7 mouse cellular contexts compared by ENCODE assay signal in genomic region chr12:69204052-69204833, GRCm38 (mm10). TPM values are rescaled to one million over a fixed set of nuclear protein-coding genes. Genes with fewer than 3 reads are reported as not detected.
DNase-seq lines count a peak whose midpoint lies in the region; ATAC-seq and TF ChIP-seq lines count a peak whose summit lies in the region.

Gm49384 (minus strand) TSS chr12:69204267.

- H3K27ac ChIP-seq in testis, adult 2 months (ENCODE audit: control insufficient read depth, insufficient read depth, low read depth, low read length), result no peak within 1 kb of the TSS
- H3K27ac ChIP-seq in embryonic fibroblast, embryonic 13.5 days (ENCODE audit: insufficient read depth, low read length), result no peak within 1 kb of the TSS
- H3K27ac ChIP-seq in limb, embryonic 15.5 days, result no peak within 1 kb of the TSS

- no peak within 1 kb of the TSS for H3K4me2 ChIP-seq in limb, embryonic 15.5 days

- no peaks in the 10 kb centered on the region for H3K36me3 ChIP-seq in testis, adult 2 months (ENCODE audit: control insufficient read depth, insufficient read depth, low read length)
- H3K36me3 ChIP-seq in limb, embryonic 15.5 days, result peaks cover 56% of the 10 kb centered on the region

- WGBS in limb, embryonic 15.5 days, result 88% methylated on average over 16 of the region's 16 CpGs

- TF ChIP-seq CTCF in testis, adult 2 months (IDR thresholded peaks at IDR 0.05; ENCODE audit: control insufficient read depth, insufficient read depth, insufficient replicate concordance, low read depth, low read length), result no peak
- TF ChIP-seq CTCF in embryonic fibroblast, embryonic 13.5 days (IDR thresholded peaks at IDR 0.05; ENCODE audit: borderline replicate concordance, insufficient read depth, low read length), result no peak

- H3K9me3 ChIP-seq in limb, embryonic 15.5 days, result no peaks in the 10 kb centered on the region

- H3K4me3 ChIP-seq in testis, adult 2 months (ENCODE audit: control insufficient read depth, low read depth, low read length), result peak within 1 kb of the TSS; percentile 78
- no peak within 1 kb of the TSS for H3K4me3 ChIP-seq in embryonic fibroblast, embryonic 13.5 days (ENCODE audit: insufficient read depth, low read length)
- H3K4me3 ChIP-seq in limb, embryonic 15.5 days, result no peak within 1 kb of the TSS

- H3K4me1 ChIP-seq in testis, adult 2 months (ENCODE audit: control insufficient read depth, insufficient read depth, low read length), result 0 out of 2 replicates have a peak, but pooled peaks cover 2% of the 10 kb centered on the region
- peaks cover under 1% of the 10 kb centered on the region; the same call in 1 of the 2 replicates for H3K4me1 ChIP-seq in embryonic fibroblast, embryonic 13.5 days (ENCODE audit: control insufficient read depth, insufficient read depth, low read length)
- no peaks in the 10 kb centered on the region; the same call in 1 of the 2 replicates for H3K4me1 ChIP-seq in limb, embryonic 15.5 days

- no peaks in the 10 kb centered on the region for H3K27me3 ChIP-seq in testis, adult 2 months (ENCODE audit: control insufficient read depth, insufficient read depth, low read length)
- no peaks in the 10 kb centered on the region for H3K27me3 ChIP-seq in limb, embryonic 15.5 days

- TF ChIP-seq POLR2A in testis, adult 2 months (IDR thresholded peaks at IDR 0.05; ENCODE audit: control insufficient read depth, low read depth, low read length), result no peak
- no peak for TF ChIP-seq POLR2A in embryonic fibroblast, embryonic 13.5 days (IDR thresholded peaks at IDR 0.05; ENCODE audit: low read depth, low read length)

- no peak within 1 kb of the TSS for H3K9ac ChIP-seq in limb, embryonic 15.5 days

- ATAC-seq in limb, embryonic 15.5 days (ENCODE audit: insufficient number of reproducible peaks, low FRiP score, low TSS enrichment, low read depth), result no peak

- no peak for DNase-seq in testis, postnatal 14 days (ENCODE audit: low spot score)
- no peak for DNase-seq in urinary bladder, postnatal 10 days (ENCODE audit: low spot score)
- DNase-seq in cerebellum, adult 18-20 months, result no peak
- no peak for DNase-seq in left cerebral cortex, adult 11 months (ENCODE audit: low spot score)

RNA-seq across cellular contexts. Expression of gene Gm49384, which starts in this region (rescaled TPM):
- 0.11 and 0.20 TPM in 2 replicates for polyA plus RNA-seq in testis, adult 2 months (2012; rRNA removed)
- polyA plus RNA-seq in embryonic fibroblast, embryonic 13.5 days (2011; ENCODE audit: insufficient read length, low read depth, missing spikeins), result 10.8 and 12.2 TPM in 2 replicates
- polyA plus RNA-seq in limb, embryonic 15.5 days (2015; fragmentation: Nextera tagmentation; extraction: Ambion mirVana), result 24.2 and 24.4 TPM in 2 replicates
